Mouse (Mus musculus) MEL (cell line): ENCODE measurements around the gene Misp.

ENCODE experiments used
- CTCF ChIP-seq, 3 experiments: IDR thresholded peaks in 2 of 3; conservative IDR thresholded peaks in 1 of 3; 2 replicates each; pipeline ENCODE4 v1.5.1; 2011 to 2012; ENCODE audit warnings: low read length in 3 of 3, low read depth in 2 of 3, mild to moderate bottlenecking in 2 of 3, improper control_type of control experiment in 1 of 3, inconsistent platforms in 1 of 3, mixed read lengths in 1 of 3, moderate library complexity in 1 of 3; ENCODE audit not compliant: control insufficient read depth in 1 of 3, insufficient read depth in 1 of 3, poor library complexity in 1 of 3, severe bottlenecking in 1 of 3
- E2F4 ChIP-seq: IDR thresholded peaks from 2 replicates; pipeline ENCODE4 v1.6.1; 2011; ENCODE audit warnings: low read depth, low read length, improper control_type of control experiment, borderline replicate concordance
- EP300 ChIP-seq, 2 experiments: IDR thresholded peaks; 2 replicates each; pipeline ENCODE4 v1.6.1; 2011; ENCODE audit warnings: improper control_type of control experiment in 2 of 2, low read length in 2 of 2, low read depth in 1 of 2, mild to moderate bottlenecking in 1 of 2
- GATA1 ChIP-seq: IDR thresholded peaks from 2 replicates; pipeline ENCODE4 v1.6.1; 2011; ENCODE audit warnings: low read depth, low read length, improper control_type of control experiment
- MAZ ChIP-seq: IDR thresholded peaks from 2 replicates; pipeline ENCODE4 v1.6.1; 2012; ENCODE audit warnings: low read depth, mild to moderate bottlenecking, inconsistent platforms, low read length, improper control_type of control experiment
- MEF2A ChIP-seq: IDR thresholded peaks from 2 replicates; pipeline ENCODE4 v1.6.1; 2014; ENCODE audit warnings: low read depth, mild to moderate bottlenecking, inconsistent platforms, low read length, improper control_type of control experiment; ENCODE audit not compliant: poor library complexity, insufficient replicate concordance, severe bottlenecking; ENCODE audit errors: extremely low read depth
- POLR2A ChIP-seq, 2 experiments: IDR thresholded peaks; 2 replicates each; pipeline ENCODE4 v1.6.1; 2011 to 2012; ENCODE audit warnings: low read length in 2 of 2, mild to moderate bottlenecking in 2 of 2, control low read depth in 1 of 2, improper control_type of control experiment in 1 of 2, low read depth in 1 of 2, moderate library complexity in 1 of 2; ENCODE audit not compliant: control insufficient read depth in 1 of 2, insufficient read depth in 1 of 2, poor library complexity in 1 of 2
- ZC3H11A ChIP-seq: IDR thresholded peaks from 2 replicates; pipeline ENCODE4 v1.6.1; 2012; ENCODE audit warnings: low read depth, mild to moderate bottlenecking, inconsistent platforms, low read length, improper control_type of control experiment
- ZKSCAN1 ChIP-seq: IDR thresholded peaks from 2 replicates; pipeline ENCODE4 v1.6.1; 2012; ENCODE audit warnings: low read depth, mild to moderate bottlenecking, inconsistent platforms, low read length, improper control_type of control experiment, moderate library complexity

- TF ChIP-seq POLR2A (IDR thresholded peaks at IDR 0.05; ENCODE audit: control insufficient read depth in 1 of 2, insufficient read depth in 1 of 2, low read depth in 1 of 2, low read length in 2 of 2, poor library complexity in 1 of 2) (no peak), MEF2A (no peak), EP300 (IDR thresholded peaks at IDR 0.05; ENCODE audit: low read depth in 1 of 2, low read length in 2 of 2) (no peak), E2F4 (no peak), CTCF (IDR thresholded peaks at IDR 0.05 in 2 of 3, conservative IDR thresholded peaks at IDR 0.05 in 1 of 3; ENCODE audit: control insufficient read depth in 1 of 3, insufficient read depth in 1 of 3, low read depth in 2 of 3, low read length in 3 of 3, poor library complexity in 1 of 3, severe bottlenecking in 1 of 3) (peak; percentile 69 to 94 (median 76)), MAZ (peak; percentile 79), ZKSCAN1 (no peak), ZC3H11A (no peak), GATA1 (no peak)
Measured at GRCm38 (mm10) chr10:79779784-79780663, 40.8 kb upstream of the Misp start.
